Mouse (Mus musculus) limb, embryonic 13.5 days (tissue): ENCODE measurements around the gene Ngdn. TPM values are rescaled to one million over a fixed set of nuclear protein-coding genes. Genes with fewer than 3 reads are reported as not detected.
"Not testable (repeated sequence)": the region's sequence is repeated elsewhere in the genome, so short reads cannot be mapped to it uniquely, and the experiment has no call there.

ENCODE experiments used
- ATAC-seq: fragments of 200-750 bp; cut with Nextera tagmentation; 2 replicates; pipeline ENCODE4 v1.8.0; 2017; ENCODE audit warnings: low read depth, moderate number of reproducible peaks, moderate TSS enrichment; ENCODE audit not compliant: low FRiP score
- H3K27ac ChIP-seq: fragments of 300-500 bp; sonication (generic); 2 replicates; pipeline ENCODE4 v1.5.1; 2015; ENCODE audit warnings: inconsistent platforms, mild to moderate bottlenecking, moderate library complexity
- H3K27me3 ChIP-seq: fragments of 300-500 bp; sonication (generic); 2 replicates; pipeline ENCODE4 v1.6.1; 2015; ENCODE audit warnings: mild to moderate bottlenecking, inconsistent platforms
- H3K36me3 ChIP-seq: fragments of 300-500 bp; sonication (generic); 2 replicates; pipeline ENCODE4 v1.6.1; 2015; ENCODE audit warnings: inconsistent platforms, mild to moderate bottlenecking, moderate library complexity
- H3K4me1 ChIP-seq: fragments of 300-500 bp; sonication (generic); 2 replicates; pipeline ENCODE4 v1.6.1; 2015; ENCODE audit warnings: inconsistent platforms
- H3K4me2 ChIP-seq: fragments of 300-500 bp; sonication (generic); replicated peaks from 2 replicates; pipeline ENCODE4 v1.6.1; 2015; ENCODE audit warnings: inconsistent platforms, mild to moderate bottlenecking, moderate library complexity
- H3K4me3 ChIP-seq: fragments of 300-500 bp; sonication (generic); 2 replicates; pipeline ENCODE4 v1.5.1; 2015; ENCODE audit warnings: moderate library complexity, mild to moderate bottlenecking, inconsistent platforms
- H3K9ac ChIP-seq: fragments of 300-500 bp; sonication (generic); 2 replicates; pipeline ENCODE4 v1.6.1; 2015; ENCODE audit warnings: mild to moderate bottlenecking, inconsistent platforms
- H3K9me3 ChIP-seq: fragments of 300-500 bp; sonication (generic); 2 replicates; pipeline ENCODE4 v1.6.1; 2016; ENCODE audit warnings: inconsistent platforms
- WGBS: fragments of 180-500 bp; shearing (Covaris S2); methylation state at CpG from one replicate; pipeline ENCODE4 v1.1.7; 2015; 5-methylcytosine and 5-hydroxymethylcytosine counted together
- polyA plus RNA-seq: library from polyadenylated mRNA; unstranded; fragments of >200 nt; fragmentation: Nextera tagmentation; extraction: Ambion mirVana; gene quantifications from 2 replicates; pipeline ENCODE4 v1.2.1, GENCODE M21; 2015

The Ngdn gene
- polyA plus RNA-seq, 1 experiment from 2014 or later: 88.1 TPM

DNA sequence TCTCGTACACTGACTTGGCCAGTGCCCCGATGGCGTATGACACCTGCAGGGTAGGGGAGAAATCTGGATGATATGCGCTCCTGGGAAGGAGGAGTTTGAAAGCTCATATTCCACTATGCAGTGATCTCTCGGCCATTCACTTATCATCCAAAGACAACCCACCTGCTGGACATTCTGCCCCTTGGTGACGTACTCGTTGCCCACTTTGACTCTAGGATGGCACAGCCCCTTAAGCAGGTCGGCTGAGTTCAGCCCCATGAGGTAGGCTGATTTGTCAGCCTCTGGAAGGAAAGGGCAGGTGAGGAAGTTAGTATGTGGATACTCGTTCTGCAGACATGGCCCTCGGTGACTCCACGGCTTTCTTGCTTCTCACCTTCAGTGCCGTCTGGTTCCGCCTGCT, 26.4 kb upstream of the Ngdn start:
- no peak for ATAC-seq
- Histone ChIP-seq H3K36me3 (no peaks in the 10 kb centered on the region), H3K9ac (no peak overlapping the region), H3K4me2 (no peak overlapping the region), H3K4me1 (no peaks in the 10 kb centered on the region), H3K4me3 (no peak overlapping the region), H3K27me3 (no peaks in the 10 kb centered on the region), H3K27ac (no peak overlapping the region), H3K9me3 (no peaks in the 10 kb centered on the region)
- 90% methylated on average over 13 of the region's 13 CpGs for WGBS

GRCm38 (mm10) chr14:54989886-54990441, 25.3 kb upstream of the Ngdn start:
- H3K9ac ChIP-seq: no peak overlapping the region
- no peak overlapping the region for H3K4me2 ChIP-seq
- no peaks in the 10 kb centered on the region; the same call in 1 of the 2 replicates for H3K4me1 ChIP-seq
- H3K4me3 ChIP-seq: no peak overlapping the region
- H3K27me3 ChIP-seq: no peaks in the 10 kb centered on the region
- H3K9me3 ChIP-seq: no peaks in the 10 kb centered on the region
- H3K27ac ChIP-seq: no peak overlapping the region
- 86% methylated on average over 8 of the region's 8 CpGs for WGBS
- no peak for ATAC-seq
- no peaks in the 10 kb centered on the region for H3K36me3 ChIP-seq

- ATAC-seq: no peak
- Histone ChIP-seq H3K4me1 (peaks cover 6% of the 10 kb centered on the region; the same call in 1 of the 2 replicates), H3K4me3 (no peak overlapping the region), H3K36me3 (no peaks in the 10 kb centered on the region), H3K9ac (no peak overlapping the region), H3K9me3 (no peaks in the 10 kb centered on the region), H3K4me2 (no peak overlapping the region), H3K27me3 (no peaks in the 10 kb centered on the region), H3K27ac (no peak overlapping the region)
- WGBS: 89% methylated on average over 10 of the region's 10 CpGs
Observed at GRCm38 (mm10) chr14:54992196-54992595, 23.1 kb upstream of the Ngdn start.

DNA sequence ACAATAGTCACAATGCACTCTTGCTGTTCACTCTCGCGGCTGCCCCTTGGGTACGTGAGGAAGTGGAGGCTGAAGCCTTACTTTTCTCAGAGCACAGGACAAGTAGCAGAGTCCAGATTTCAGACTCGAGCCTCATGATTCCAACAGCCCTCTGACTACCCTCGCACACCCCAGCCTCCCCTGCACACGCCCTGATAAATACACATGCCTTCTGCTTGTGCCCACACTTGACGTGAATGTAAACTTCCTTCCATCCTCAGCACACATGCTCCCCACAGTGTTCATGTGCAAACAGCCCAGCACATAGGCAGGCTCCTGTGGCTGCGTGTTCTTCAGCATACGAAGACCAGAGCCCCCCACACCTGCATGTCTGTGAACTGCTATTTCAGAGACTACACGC, 21.6 kb upstream of the Ngdn start:
- H3K9me3 ChIP-seq: no peaks in the 10 kb centered on the region
- H3K27ac ChIP-seq: no peak overlapping the region
- H3K4me1 ChIP-seq: peaks cover 6% of the 10 kb centered on the region; the same call in 1 of the 2 replicates
- no peaks in the 10 kb centered on the region for H3K27me3 ChIP-seq
- ATAC-seq: no peak
- H3K36me3 ChIP-seq: no peaks in the 10 kb centered on the region
- WGBS: 72% methylated on average over 10 of the region's 10 CpGs
- H3K4me3 ChIP-seq: no peak overlapping the region
- no peak overlapping the region for H3K4me2 ChIP-seq
- H3K9ac ChIP-seq: no peak overlapping the region

DNA sequence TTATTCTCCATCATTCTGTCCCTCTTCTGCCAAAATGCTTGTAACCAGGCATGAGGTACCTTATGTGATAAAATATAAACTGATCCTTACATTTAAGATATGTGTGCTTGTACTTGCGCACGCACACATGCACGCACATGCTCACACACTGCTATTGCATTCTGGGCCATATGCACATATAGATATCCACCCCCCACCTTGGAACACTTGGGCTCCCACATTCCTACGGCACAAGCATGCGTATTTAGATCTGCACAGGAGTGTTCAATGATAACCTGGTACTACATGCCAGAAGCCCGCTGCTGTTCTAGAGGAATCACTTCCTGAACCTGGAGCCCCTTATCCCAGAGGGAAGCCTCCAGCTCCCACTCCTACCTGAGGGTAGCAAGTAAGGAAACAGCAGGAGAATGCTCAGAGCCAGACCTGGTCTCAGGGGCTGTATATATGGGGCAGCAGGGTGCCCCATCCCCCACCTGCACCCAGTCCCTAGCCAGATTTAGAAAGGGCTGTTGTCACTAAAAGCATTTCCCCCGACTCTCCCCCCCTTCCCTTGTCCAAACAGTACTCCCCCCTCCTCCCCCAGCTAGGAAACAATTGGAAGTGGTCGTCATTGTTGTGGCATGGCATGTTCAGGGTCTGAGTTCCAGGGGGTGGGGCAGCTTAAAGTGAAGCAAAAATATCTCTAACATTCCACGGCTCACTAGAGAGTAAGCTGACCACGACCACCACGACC, 21.0 kb upstream of the Ngdn start, which contains the start of gene Myh7:
Gene Myh7, minus strand, starts transcription at position 491 of the 733 bp plus-strand sequence.
- H3K27ac ChIP-seq: no peak within 1 kb of the TSS
- no peak within 1 kb of the TSS for H3K4me3 ChIP-seq
- H3K4me2 ChIP-seq: no peak within 1 kb of the TSS
- H3K36me3 ChIP-seq: no peaks in the 10 kb centered on the region
- no peaks in the 10 kb centered on the region for H3K9me3 ChIP-seq
- peaks cover 6% of the 10 kb centered on the region; the same call in 1 of the 2 replicates for H3K4me1 ChIP-seq
- H3K9ac ChIP-seq: no peak within 1 kb of the TSS
- ATAC-seq: no peak
- no peaks in the 10 kb centered on the region for H3K27me3 ChIP-seq
- 62% methylated on average over 11 of the region's 11 CpGs for WGBS

- H3K4me1 ChIP-seq: peaks cover 6% of the 10 kb centered on the region; the same call in 1 of the 2 replicates
- H3K27me3 ChIP-seq: no peaks in the 10 kb centered on the region
- H3K27ac ChIP-seq: no peak overlapping the region
- H3K9me3 ChIP-seq: no peaks in the 10 kb centered on the region
- H3K4me2 ChIP-seq: no peak overlapping the region
- ATAC-seq: no peak
- no peak overlapping the region for H3K9ac ChIP-seq
- no peak overlapping the region for H3K4me3 ChIP-seq
- H3K36me3 ChIP-seq: no peaks in the 10 kb centered on the region
Observed at GRCm38 (mm10) chr14:54994869-54995186, 20.4 kb upstream of the Ngdn start.

DNA sequence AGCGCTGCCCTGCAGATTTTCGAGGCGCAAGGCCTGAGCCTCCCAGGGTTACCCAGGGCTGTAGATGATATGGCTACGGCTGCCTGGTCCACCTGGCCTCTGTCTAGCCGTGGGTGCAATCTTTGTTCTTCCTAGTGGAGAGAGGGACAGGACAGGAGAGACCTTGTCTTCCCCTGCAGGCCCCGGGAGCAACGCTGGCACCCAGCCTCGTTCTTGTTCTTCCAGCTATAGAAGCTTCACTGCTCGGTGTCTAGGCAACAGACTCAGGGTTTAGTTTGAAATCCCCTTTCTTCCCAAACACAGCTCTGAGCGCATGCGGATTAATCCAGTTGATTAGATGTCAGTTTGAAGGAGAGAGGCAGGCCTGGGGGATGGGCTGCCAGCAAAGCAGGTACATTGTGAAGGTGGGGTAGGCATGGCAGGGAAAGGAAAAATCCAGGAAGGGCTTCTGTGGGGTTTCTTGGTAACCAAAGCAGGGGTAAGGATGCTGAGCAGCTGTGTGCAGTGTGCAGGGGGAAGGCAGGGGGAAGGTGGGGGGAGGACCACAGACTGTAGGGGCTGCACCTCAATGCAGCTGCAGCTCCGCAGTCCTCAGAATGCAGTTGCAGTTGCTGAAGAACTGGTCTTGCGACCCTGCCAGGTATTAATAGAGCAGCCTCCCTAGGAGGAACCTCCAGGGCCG, 19.7 kb upstream of the Ngdn start:
- Histone ChIP-seq H3K36me3 (no peaks in the 10 kb centered on the region), H3K4me2 (no peak overlapping the region), H3K9ac (no peak overlapping the region), H3K4me3 (no peak overlapping the region), H3K4me1 (peaks cover 6% of the 10 kb centered on the region; the same call in 1 of the 2 replicates), H3K9me3 (no peaks in the 10 kb centered on the region), H3K27ac (no peak overlapping the region), H3K27me3 (no peaks in the 10 kb centered on the region)
- 54% methylated on average over 14 of the region's 14 CpGs for WGBS
- no peak for ATAC-seq

GRCm38 (mm10) chr14:54996793-54997192, 18.5 kb upstream of the Ngdn start:
- no peak overlapping the region for H3K4me3 ChIP-seq
- no peaks in the 10 kb centered on the region for H3K27me3 ChIP-seq
- H3K4me1 ChIP-seq: peaks cover 6% of the 10 kb centered on the region; the same call in 1 of the 2 replicates
- H3K36me3 ChIP-seq: no peaks in the 10 kb centered on the region
- 60% methylated on average over 9 of the region's 9 CpGs for WGBS
- H3K9me3 ChIP-seq: peaks cover 3% of the 10 kb centered on the region; the same call in 1 of the 2 replicates
- no peak overlapping the region for H3K4me2 ChIP-seq
- H3K9ac ChIP-seq: no peak overlapping the region
- H3K27ac ChIP-seq: peak overlapping the region; percentile 18
- ATAC-seq: peak; percentile 74

- 52% methylated on average over 4 of the region's 4 CpGs for WGBS
- Histone ChIP-seq H3K4me1 (peaks cover 6% of the 10 kb centered on the region; the same call in 1 of the 2 replicates), H3K4me2 (no peak overlapping the region), H3K36me3 (no peaks in the 10 kb centered on the region), H3K27ac (no peak overlapping the region), H3K4me3 (no peak overlapping the region), H3K9me3 (peaks cover 3% of the 10 kb centered on the region; the same call in 1 of the 2 replicates), H3K27me3 (no peaks in the 10 kb centered on the region), H3K9ac (no peak overlapping the region)
- peak; percentile 74 for ATAC-seq
Observed at GRCm38 (mm10) chr14:54997297-54997696, 18.0 kb upstream of the Ngdn start.

DNA sequence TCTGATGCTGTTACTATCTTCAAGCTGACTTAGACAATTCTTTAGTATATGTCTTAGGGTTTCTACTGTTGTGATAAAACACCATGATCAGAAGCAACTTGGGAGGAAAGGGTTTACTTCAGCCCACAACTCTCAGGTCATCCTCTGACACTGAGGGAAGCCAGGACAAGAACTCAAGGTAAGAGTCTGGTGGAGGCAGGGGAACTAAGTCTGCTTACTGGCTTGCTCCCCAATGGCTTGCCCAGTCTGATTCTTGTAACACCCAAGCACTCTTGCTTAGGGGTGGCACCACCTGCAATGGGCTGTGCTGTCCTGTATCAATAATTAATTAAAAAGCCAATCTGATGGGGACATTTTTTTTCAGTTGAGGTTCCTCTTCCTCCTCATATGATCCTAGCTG, 16.6 kb upstream of the Ngdn start:
- H3K27ac ChIP-seq: no peak overlapping the region
- no peak overlapping the region for H3K4me2 ChIP-seq
- no peak overlapping the region for H3K4me3 ChIP-seq
- H3K36me3 ChIP-seq: no peaks in the 10 kb centered on the region
- H3K27me3 ChIP-seq: no peaks in the 10 kb centered on the region
- H3K9me3 ChIP-seq: peaks cover 3% of the 10 kb centered on the region; the same call in 1 of the 2 replicates
- H3K4me1 ChIP-seq: peaks cover 6% of the 10 kb centered on the region; the same call in 1 of the 2 replicates
- no peak for ATAC-seq
- no peak overlapping the region for H3K9ac ChIP-seq

GRCm38 (mm10) chr14:54999868-55000267, 15.4 kb upstream of the Ngdn start:
- 81% methylated on average over 5 of the region's 5 CpGs for WGBS

GRCm38 (mm10) chr14:55000814-55001213, 14.4 kb upstream of the Ngdn start:
- no peak overlapping the region for H3K9ac ChIP-seq
- no peak overlapping the region for H3K4me3 ChIP-seq
- WGBS: 80% methylated on average over 6 of the region's 6 CpGs

More at GRCm38 (mm10) chr14:54999868-55000267, 15.4 kb upstream of the Ngdn start:
- H3K9me3 ChIP-seq, H3K9ac ChIP-seq, H3K27me3 ChIP-seq, H3K27ac ChIP-seq, H3K4me2 ChIP-seq, ATAC-seq, H3K4me3 ChIP-seq, H3K4me1 ChIP-seq, H3K36me3 ChIP-seq: not testable (repeated sequence)

More at GRCm38 (mm10) chr14:55000814-55001213, 14.4 kb upstream of the Ngdn start:
- H3K9me3 ChIP-seq: peaks cover 3% of the 10 kb centered on the region; the same call in 1 of the 2 replicates
- H3K36me3 ChIP-seq: no peaks in the 10 kb centered on the region
- no peak overlapping the region for H3K27ac ChIP-seq
- ATAC-seq: no peak
- no peak overlapping the region for H3K4me2 ChIP-seq
- H3K4me1 ChIP-seq: 0 out of 2 replicates have a peak, but pooled peaks cover under 1% of the 10 kb centered on the region
- no peaks in the 10 kb centered on the region for H3K27me3 ChIP-seq
